Mouse (Mus musculus): ENCODE results near the gene Ntn4.

Ntn4 gene

GRCm38 (mm10) chr10:93731248-93731691 lies 90.8 kb downstream of the Ntn4 start:
- DNase-seq (ENCODE audit: low spot score): no peak

DNA sequence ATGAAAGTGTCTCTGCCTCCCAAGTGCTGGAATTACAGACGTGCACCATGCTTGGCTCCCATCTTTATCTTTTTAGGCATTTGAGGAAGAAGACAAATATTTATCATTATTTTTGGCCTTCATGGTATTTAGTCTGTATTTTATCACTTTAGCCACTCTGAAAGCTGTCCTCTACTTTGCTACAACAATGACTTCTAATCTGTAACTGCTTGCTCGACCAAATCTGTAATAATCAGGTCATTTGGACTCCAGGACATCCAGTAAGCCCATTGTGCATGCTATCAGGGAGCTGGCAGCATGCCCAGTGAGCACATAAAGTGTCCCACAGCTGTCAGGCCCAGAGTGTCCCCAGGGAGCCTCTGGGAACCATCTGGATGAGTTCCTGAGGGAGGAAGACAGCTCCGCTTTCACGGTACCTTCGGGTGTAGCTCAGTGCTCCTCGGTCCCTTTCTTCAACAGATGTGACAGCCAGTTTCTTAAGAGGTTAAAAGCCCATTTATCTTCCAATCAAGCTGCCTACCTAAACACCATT lies 95.7 kb downstream of the Ntn4 start:
- DNase-seq (ENCODE audit: low spot score): peak; percentile 54

GRCm38 (mm10) chr10:93737080-93737479 lies 96.6 kb downstream of the Ntn4 start:
- no peak for DNase-seq (ENCODE audit: low spot score)

- DNase-seq (ENCODE audit: low spot score): no peak
Measured at GRCm38 (mm10) chr10:93741446-93742096, 101.1 kb downstream of the Ntn4 start.

GRCm38 (mm10) chr10:93742097-93742446 lies 101.6 kb downstream of the Ntn4 start:
- DNase-seq (ENCODE audit: low spot score): no peak

- DNase-seq (ENCODE audit: low spot score): peak; percentile 21
Measured at GRCm38 (mm10) chr10:93742598-93742997, 102.1 kb downstream of the Ntn4 start.

DNA sequence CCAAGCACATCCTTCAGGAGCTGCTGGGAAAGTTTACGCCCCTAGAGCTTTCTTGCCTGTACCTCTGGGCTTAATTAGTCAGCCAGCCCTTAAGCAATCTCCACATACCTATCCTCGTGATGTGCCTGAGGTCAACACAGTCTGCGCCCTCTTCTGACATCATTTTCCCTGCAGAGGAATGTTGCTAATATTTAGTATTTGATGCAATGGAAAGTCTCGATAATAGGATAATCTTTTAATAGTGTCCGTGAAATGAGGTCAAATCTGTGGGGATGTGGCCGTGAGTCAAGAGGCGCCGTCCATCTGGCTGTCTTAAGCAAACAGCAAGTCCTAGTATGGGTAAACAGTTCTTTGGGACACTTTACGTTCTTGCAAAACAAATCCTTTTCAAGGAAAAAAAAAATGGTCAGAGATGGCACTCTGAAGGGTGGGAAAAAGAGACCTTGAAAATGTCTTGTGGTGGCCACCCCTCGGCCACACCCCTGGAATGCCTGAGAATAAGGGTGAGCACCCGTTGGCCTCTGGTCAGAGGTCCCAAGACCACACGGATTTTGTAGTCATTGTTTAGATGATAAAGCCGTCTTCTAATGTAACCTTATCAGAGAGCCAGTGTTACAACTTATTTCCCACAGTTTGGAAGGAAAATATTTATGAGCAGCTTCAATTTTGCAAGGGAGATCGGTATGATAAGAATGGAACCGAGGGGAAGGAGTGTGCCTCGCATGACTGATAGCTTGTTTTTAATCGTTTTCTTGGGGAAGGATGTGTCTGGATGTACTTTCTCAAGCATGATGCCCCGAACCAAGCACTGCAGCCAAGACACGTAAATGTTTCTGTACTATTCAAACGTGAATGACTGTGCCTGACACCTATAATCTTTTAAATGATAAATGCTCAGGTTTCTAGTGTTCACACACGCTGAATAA lies 109.0 kb downstream of the Ntn4 start:
- peak; percentile 52 for DNase-seq (ENCODE audit: low spot score)

GRCm38 (mm10) chr10:93751302-93751701 lies 110.8 kb downstream of the Ntn4 start:
- no peak for DNase-seq (ENCODE audit: low spot score)

DNA sequence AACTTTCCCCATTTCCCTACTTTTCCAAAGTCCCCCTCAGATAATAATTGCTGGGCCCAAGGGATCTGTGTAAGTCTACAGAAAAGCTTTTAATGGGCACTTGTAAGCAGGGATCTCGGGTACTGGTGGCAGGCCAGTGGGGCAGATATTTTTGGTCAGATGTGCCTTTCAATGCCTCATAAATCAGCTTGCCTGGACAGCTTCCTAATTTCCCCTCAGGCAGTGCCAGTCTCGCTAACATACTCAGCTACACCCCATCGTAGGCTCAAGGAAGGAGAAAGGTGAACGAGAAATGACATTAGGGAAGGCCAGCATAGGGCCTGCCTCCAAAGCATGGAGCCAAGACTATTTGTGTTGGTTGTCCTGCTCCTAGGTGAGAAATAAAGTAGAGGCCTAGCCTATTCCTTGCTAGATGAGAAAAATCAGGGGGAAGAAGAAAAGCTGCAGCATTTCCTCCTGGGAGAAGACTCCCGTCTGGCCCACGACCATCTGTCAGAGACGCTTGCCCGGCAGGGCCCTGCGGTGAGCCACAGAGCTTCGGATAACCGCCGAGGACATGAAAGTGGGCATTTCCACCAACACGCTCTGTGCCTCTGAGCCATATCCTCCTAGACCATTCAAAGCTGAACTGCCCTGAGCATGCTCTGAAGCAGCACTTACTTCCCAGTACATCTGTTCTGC lies 113.4 kb downstream of the Ntn4 start:
- DNase-seq (ENCODE audit: low spot score): no peak

DNA sequence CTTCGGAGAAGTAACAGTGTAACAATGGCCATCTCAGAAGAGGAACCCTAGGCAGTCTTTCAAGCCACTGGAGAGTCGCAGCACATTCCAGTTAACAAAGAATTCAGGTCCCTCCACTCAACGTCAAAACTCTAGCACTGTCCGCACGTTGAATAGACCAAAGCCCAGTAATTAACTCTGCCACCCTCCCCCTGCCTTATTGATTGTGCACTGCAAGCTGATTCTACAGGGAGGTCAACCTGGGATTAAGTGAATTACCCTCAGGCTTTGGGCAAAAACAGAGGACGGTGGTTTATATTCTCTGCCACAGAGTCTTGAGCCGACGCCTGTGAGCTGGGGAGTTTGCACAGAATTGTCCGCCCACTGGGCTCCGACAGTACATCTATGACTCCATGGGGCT lies 115.7 kb downstream of the Ntn4 start:
- no peak for DNase-seq (ENCODE audit: low spot score)

- DNase-seq (ENCODE audit: low spot score): no peak
Measured at GRCm38 (mm10) chr10:93759644-93760043, 119.2 kb downstream of the Ntn4 start.

- DNase-seq (ENCODE audit: low spot score): no peak
Measured at GRCm38 (mm10) chr10:93760429-93760828, 119.9 kb downstream of the Ntn4 start.

DNA sequence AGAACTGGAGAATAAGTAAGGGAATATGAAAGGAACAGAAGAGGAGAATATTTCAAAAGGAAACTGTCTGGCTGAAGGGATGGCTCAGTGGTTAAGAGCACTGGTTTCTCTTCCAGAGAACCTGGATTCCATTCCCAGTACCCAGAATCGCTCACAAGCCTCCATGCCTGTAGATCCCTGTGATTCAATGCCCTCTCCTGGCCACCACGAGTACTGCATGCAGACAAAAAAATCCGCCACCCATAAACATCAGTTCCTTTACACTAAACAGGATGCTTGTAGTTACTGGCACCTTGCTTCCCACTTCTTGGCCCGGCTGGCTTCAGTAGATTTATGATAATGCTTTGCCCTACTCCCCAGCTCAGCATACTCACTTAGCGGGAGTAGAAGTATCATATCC lies 122.6 kb downstream of the Ntn4 start:
- DNase-seq (ENCODE audit: low spot score): peak; percentile 37

- no peak for DNase-seq (ENCODE audit: low spot score)
Measured at GRCm38 (mm10) chr10:93766221-93766620, 125.7 kb downstream of the Ntn4 start.

DNA sequence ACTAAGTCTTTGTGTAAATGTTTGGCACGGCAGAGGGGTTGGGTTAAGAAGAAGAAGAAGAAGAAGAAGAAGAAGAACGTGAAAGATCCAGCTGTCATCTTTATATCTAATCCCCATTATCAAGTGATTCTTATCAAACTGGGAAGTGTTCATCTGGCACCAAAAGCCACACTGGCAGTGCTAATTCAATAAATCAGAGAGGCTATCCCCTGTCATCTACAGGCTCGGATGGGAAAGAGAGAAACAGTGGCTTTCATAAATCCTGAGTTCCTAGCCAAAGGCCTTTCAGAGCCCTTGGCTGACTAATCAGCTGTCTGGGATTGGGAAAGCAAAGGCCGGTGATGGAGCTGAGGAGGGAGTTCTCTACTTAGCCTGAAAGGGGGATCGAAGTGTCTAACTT lies 126.8 kb downstream of the Ntn4 start:
- no peak for DNase-seq (ENCODE audit: low spot score)

DNA sequence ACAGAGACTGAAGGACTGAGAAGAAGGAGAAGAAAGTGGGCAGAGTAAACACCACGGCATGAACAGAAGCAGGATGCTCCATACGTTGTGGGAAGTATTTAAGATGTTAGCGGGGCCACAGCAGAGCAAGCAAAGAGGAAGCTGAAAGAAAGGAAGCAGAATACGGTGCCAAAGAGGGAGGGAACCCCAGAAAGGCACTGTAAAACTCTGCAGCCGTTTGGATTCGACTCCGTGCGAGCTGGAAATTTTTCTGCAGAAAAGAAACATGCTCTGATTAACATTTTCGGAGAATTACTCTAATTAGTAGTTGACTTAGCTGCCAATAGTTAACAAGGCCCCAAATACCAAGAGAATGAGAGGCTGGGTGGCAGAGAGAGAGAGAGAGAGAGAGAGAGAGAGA lies 127.7 kb downstream of the Ntn4 start:
- DNase-seq (ENCODE audit: low spot score): no peak

GRCm38 (mm10) chr10:93771931-93772465 lies 131.5 kb downstream of the Ntn4 start:
- no peak for DNase-seq (ENCODE audit: low spot score)

GRCm38 (mm10) chr10:93772492-93772891 lies 132.0 kb downstream of the Ntn4 start:
- DNase-seq (ENCODE audit: low spot score): no peak

DNA sequence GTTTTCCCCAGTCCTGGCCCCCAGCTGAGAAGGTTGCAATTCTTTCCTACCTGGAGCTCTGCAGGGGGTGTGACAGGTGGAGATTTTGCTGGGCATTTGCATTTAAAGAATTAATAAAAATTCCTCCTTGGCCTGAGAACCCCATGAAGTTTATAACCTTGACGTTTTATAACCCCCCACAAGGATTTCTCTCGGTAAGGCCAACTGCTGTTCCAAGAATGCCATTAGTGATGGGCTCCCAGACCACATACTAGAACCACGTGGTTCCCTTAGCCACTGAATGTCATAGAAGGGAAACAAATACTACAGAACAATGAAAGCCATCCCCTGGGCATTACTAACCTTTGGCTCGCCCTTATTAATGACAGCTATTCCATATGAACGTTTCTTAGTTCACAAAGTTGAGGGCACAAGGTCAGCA lies 136.3 kb downstream of the Ntn4 start:
- no peak for DNase-seq (ENCODE audit: low spot score)

DNA sequence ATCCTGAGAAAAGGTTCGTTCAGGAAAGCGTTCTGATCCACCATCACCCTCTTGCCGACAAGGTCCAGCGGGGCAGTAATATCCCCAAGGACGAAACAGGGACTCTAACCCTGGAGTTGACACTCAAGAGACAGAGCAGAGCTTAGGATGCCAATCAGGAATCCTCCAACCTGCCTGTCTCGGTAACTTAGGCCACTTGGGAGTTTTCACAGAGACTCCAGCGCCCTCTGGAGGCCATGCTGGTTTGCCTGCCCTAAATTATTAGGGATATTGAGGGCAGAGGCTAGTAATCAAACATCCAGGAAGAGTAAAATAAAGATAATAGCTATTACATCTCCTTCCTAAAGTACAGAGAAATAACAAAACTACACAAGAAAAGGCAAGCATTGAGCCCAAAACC lies 136.9 kb downstream of the Ntn4 start:
- DNase-seq (ENCODE audit: low spot score): peak; percentile 67

DNA sequence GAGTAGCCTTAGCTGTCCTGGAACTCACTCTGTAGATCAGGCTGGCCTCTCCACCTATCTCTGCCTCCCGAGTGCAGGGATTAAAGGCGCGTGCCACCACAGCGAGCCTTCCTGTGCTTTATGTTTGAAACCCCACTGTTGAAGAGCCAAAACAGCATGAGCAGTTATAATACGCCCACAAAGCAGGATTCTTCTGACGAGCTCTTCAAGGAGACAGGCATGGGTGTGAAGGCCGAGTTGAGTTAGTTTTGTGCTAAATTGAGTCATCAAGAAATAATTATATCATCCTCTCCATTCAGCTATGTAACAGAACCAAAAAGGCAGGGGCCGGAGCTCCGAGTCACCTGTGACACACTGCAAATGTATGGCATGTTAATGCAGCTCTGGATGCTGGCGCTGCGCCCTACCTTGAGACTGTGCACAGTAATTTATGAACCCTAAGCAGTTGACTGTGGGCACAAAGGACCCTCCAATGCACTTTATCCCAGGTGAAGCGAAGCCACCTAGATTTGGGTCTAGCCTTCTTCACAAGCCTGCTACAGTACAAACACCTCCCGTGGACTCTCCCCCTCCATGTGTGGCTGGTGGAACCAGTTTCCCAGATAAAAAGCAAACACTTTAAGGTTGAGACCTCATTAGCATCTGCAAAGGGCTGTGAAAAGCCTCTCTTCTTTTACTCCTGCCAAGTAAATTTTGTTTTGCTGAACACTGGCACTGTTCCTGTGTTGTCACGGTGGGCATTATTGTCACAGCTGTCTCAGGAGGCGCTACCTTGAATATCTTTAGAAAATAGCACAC lies 142.9 kb downstream of the Ntn4 start:
- no peak for DNase-seq (ENCODE audit: low spot score)
